Mouse (Mus musculus) forebrain, embryonic 13.5 days (tissue): Measurements from ENCODE around the gene Hgd. TPM values are rescaled to one million over a fixed set of nuclear protein-coding genes. Genes with fewer than 3 reads are reported as not detected.
"Not testable (repeated sequence)": the region's sequence is repeated elsewhere in the genome, so short reads cannot be mapped to it uniquely, and the experiment has no call there.

ENCODE experiments used
- ATAC-seq: fragments of 200-750 bp; cut with Nextera tagmentation; 2 replicates; pipeline ENCODE4 v1.8.0; 2017
- H3K27ac ChIP-seq: fragments of 300-500 bp; sonication (generic); 2 replicates; pipeline ENCODE4 v1.5.1; 2015; ENCODE audit warnings: inconsistent platforms, mild to moderate bottlenecking, moderate library complexity
- H3K27me3 ChIP-seq: fragments of 300-500 bp; sonication (generic); 2 replicates; pipeline ENCODE4 v1.6.1; 2015; ENCODE audit warnings: mild to moderate bottlenecking, inconsistent platforms
- H3K36me3 ChIP-seq: fragments of 300-500 bp; sonication (generic); 2 replicates; pipeline ENCODE4 v1.6.1; 2015; ENCODE audit warnings: mild to moderate bottlenecking, inconsistent platforms; ENCODE audit not compliant: poor library complexity, severe bottlenecking
- H3K4me1 ChIP-seq: fragments of 300-500 bp; sonication (generic); 2 replicates; pipeline ENCODE4 v1.6.1; 2015; ENCODE audit warnings: inconsistent platforms
- H3K4me2 ChIP-seq: fragments of 300-500 bp; sonication (generic); 2 replicates; pipeline ENCODE4 v1.6.1; 2015; ENCODE audit warnings: inconsistent platforms, mild to moderate bottlenecking, moderate library complexity
- H3K4me3 ChIP-seq: fragments of 300-500 bp; sonication (generic); 2 replicates; pipeline ENCODE4 v1.5.1; 2015; ENCODE audit warnings: mild to moderate bottlenecking, inconsistent platforms
- H3K9ac ChIP-seq: fragments of 300-500 bp; sonication (generic); 2 replicates; pipeline ENCODE4 v1.6.1; 2015; ENCODE audit warnings: mild to moderate bottlenecking, inconsistent platforms
- H3K9me3 ChIP-seq: fragments of 300-500 bp; sonication (generic); replicated peaks from 2 replicates; pipeline ENCODE4 v1.6.1; 2016; ENCODE audit warnings: inconsistent platforms
- WGBS: fragments of 180-500 bp; shearing (Covaris S2); methylation state at CpG from one replicate; pipeline ENCODE4 v1.1.7; 2015; 5-methylcytosine and 5-hydroxymethylcytosine counted together
- polyA plus RNA-seq: library from polyadenylated mRNA; unstranded; fragments of >200 nt; fragmentation: Nextera tagmentation; extraction: Ambion mirVana; gene quantifications from 2 replicates; pipeline ENCODE4 v1.2.1, GENCODE M21; 2015

The Hgd gene
- polyA plus RNA-seq, 1 experiment from 2014 or later = 0.27 TPM

DNA sequence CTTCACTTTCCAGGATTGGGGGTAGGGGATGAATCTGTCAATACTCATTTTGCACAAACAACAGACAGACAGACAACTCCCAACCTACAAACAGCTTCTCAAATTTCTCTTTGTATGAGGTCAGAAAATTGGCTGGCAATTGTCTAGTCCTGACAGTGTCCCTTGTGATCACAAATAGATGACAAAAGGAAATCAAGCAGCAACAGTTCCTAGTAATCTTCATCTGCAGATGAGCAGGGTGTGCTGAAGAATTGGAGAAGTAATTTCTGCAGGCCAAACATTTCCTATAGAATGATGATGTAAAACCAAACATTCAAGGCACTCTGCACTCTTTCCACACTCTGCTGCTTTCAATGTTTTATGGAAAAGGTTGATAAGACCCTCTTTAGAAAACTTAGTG lies 57.8 kb downstream of the Hgd start:
- Histone ChIP-seq H3K4me2 (no peak overlapping the region), H3K9ac (no peak overlapping the region), H3K27ac (no peak overlapping the region), H3K27me3 (no peaks in the 10 kb centered on the region), H3K4me3 (no peak overlapping the region), H3K36me3 (no peaks in the 10 kb centered on the region), H3K9me3 (no peaks in the 10 kb centered on the region), H3K4me1 (no peaks in the 10 kb centered on the region)
- ATAC-seq = no peak

DNA sequence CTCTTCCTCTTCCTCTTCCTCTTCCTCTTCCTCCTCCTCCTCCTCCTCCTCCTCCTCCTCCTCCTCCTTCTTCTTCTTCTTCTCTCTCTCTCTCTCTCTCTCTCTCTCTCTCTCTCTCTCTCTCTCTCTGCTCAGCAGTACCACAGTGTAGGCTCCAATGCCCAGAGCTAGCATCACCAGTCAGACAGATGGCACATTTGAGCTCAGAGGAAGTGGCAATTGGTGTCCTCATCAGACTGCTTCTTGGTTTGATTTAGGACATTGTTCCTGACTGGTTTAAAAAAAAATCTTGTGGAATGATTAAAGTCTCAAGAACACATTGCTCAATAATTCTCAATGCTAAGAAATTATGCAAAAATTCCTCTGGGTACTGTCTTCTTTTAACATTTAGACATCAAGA lies 60.6 kb downstream of the Hgd start:
- not testable (repeated sequence) for H3K4me2 ChIP-seq, H3K27ac ChIP-seq, H3K4me3 ChIP-seq, H3K9me3 ChIP-seq, H3K27me3 ChIP-seq, H3K4me1 ChIP-seq, ATAC-seq, H3K9ac ChIP-seq
- H3K36me3 ChIP-seq = peaks cover 17% of the 10 kb centered on the region

GRCm38 (mm10) chr16:37644486-37644885 lies 64.5 kb downstream of the Hgd start:
- Histone ChIP-seq H3K4me2 (no peak overlapping the region), H3K27ac (no peak overlapping the region), H3K4me3 (no peak overlapping the region), H3K27me3 (no peaks in the 10 kb centered on the region), H3K36me3 (peaks cover 45% of the 10 kb centered on the region), H3K4me1 (no peaks in the 10 kb centered on the region), H3K9ac (no peak overlapping the region), H3K9me3 (no peaks in the 10 kb centered on the region)
- WGBS = 94% methylated on average over 5 of the region's 5 CpGs
- ATAC-seq = no peak

DNA sequence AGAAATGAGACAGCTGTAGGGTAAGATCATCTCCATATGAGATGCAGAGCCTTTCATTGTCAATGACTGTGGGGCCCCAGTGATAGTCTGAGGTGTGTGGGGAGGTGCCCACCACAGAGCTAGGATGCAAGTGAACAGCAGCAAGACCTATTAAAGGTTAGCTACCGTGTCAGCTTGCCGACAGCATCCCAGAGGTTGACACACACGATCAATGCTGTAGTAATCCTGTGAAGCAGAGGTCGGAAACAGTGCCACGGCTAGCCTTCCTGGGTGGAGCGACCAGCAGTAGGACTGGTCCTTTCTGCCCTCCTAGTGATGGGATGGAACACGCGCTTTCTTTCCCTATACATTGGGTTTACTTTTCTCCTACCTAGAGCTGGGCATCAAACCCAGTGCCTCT lies 65.3 kb downstream of the Hgd start:
- WGBS = 91% methylated on average over 8 of the region's 8 CpGs
- Histone ChIP-seq H3K4me3 (no peak overlapping the region), H3K4me1 (no peaks in the 10 kb centered on the region), H3K9ac (no peak overlapping the region), H3K4me2 (no peak overlapping the region), H3K27me3 (no peaks in the 10 kb centered on the region), H3K36me3 (peaks cover 45% of the 10 kb centered on the region), H3K9me3 (no peaks in the 10 kb centered on the region), H3K27ac (no peak overlapping the region)
- no peak for ATAC-seq

GRCm38 (mm10) chr16:37645799-37646198 lies 65.8 kb downstream of the Hgd start:
- WGBS = 84% methylated on average over 3 of the region's 3 CpGs
- no peaks in the 10 kb centered on the region for H3K27me3 ChIP-seq
- H3K4me3 ChIP-seq = no peak overlapping the region
- no peak overlapping the region for H3K27ac ChIP-seq
- H3K9ac ChIP-seq = no peak overlapping the region
- ATAC-seq = no peak
- H3K36me3 ChIP-seq = peaks cover 45% of the 10 kb centered on the region
- no peak overlapping the region for H3K4me2 ChIP-seq
- H3K9me3 ChIP-seq = no peaks in the 10 kb centered on the region
- no peaks in the 10 kb centered on the region for H3K4me1 ChIP-seq

DNA sequence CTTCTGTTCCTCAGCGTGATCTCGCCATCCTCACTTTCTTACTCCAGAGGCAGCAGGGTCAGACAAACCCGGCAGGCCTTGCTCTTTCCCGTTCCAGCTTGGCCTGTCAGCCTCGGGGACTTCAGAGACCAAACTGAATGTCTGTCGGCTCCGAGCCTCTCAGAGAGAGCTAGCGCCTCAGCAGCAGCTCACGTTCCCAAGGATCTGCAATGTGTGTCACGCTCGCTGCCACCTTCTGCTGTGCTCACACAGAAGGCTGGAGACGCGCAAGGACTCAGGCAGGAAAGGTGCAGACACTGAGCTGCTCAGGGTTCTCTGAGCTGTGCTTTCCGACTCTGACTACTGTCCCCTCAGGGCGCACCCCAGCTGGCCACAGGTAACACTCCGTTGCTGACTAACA lies 67.1 kb downstream of the Hgd start:
- H3K27me3 ChIP-seq = no peaks in the 10 kb centered on the region
- H3K4me1 ChIP-seq = peaks cover under 1% of the 10 kb centered on the region; the same call in 1 of the 2 replicates
- ATAC-seq = no peak
- 88% methylated on average over 16 of the region's 16 CpGs for WGBS
- H3K4me3 ChIP-seq = no peak overlapping the region
- no peak overlapping the region for H3K27ac ChIP-seq
- H3K9me3 ChIP-seq = no peaks in the 10 kb centered on the region
- peaks cover 45% of the 10 kb centered on the region for H3K36me3 ChIP-seq
- no peak overlapping the region for H3K4me2 ChIP-seq
- no peak overlapping the region for H3K9ac ChIP-seq

DNA sequence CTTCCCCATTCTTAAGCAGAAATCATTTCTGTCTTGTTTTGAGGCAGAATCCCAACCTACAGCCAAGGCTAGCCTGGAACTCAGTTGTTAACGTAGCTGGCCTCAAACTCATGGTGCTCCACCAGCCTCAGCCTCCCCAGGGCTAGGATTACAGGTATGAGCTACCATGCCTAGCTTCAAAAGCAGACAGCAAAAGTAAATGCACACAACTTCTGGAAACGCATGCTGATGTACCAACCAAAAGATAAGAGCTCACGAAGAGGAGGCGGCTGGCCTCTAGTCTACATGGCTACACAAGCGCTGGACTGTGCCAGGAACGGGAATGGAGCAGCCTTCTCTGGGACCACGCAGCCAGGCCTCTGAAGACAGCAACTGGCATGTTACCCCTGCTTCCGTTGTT lies 68.0 kb downstream of the Hgd start:
- H3K4me3 ChIP-seq = no peak overlapping the region
- H3K27me3 ChIP-seq = no peaks in the 10 kb centered on the region
- no peak overlapping the region for H3K9ac ChIP-seq
- no peak for ATAC-seq
- peaks cover 45% of the 10 kb centered on the region for H3K36me3 ChIP-seq
- no peak overlapping the region for H3K4me2 ChIP-seq
- no peak overlapping the region for H3K27ac ChIP-seq
- no peaks in the 10 kb centered on the region for H3K9me3 ChIP-seq
- 93% methylated on average over 8 of the region's 8 CpGs for WGBS
- peaks cover 9% of the 10 kb centered on the region for H3K4me1 ChIP-seq

- peaks cover 42% of the 10 kb centered on the region for H3K36me3 ChIP-seq
- H3K9ac ChIP-seq = no peak overlapping the region
- no peak overlapping the region for H3K4me2 ChIP-seq
- H3K4me3 ChIP-seq = no peak overlapping the region
- H3K9me3 ChIP-seq = no peaks in the 10 kb centered on the region
- H3K27ac ChIP-seq = no peak overlapping the region
- H3K4me1 ChIP-seq = peaks cover 13% of the 10 kb centered on the region
- ATAC-seq = no peak
- 90% methylated on average over 5 of the region's 5 CpGs for WGBS
- H3K27me3 ChIP-seq = no peaks in the 10 kb centered on the region
Observed at GRCm38 (mm10) chr16:37649068-37649467, 69.1 kb downstream of the Hgd start.

DNA sequence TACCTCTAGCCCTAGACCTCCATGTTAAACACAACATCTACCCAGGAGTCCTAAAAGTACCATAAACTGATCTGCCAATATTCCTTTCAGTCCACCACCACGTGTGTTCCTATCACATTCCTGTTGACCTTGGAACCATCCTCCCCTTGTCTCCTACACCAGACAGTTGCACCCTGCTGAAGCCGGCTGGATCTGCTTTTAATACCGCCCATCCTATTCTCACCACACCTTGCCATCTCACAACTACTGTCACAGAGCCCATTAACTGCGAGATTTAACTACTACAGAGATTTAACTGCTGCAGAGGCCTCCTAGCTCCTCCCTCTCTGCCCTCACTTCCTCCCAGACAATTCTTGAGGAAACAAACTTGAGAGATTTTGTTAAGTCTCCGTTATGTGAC lies 71.5 kb downstream of the Hgd start:
- H3K4me1 ChIP-seq = peaks cover 25% of the 10 kb centered on the region
- no peaks in the 10 kb centered on the region for H3K9me3 ChIP-seq
- no peaks in the 10 kb centered on the region for H3K27me3 ChIP-seq
- H3K36me3 ChIP-seq = peaks cover 18% of the 10 kb centered on the region
- no peak overlapping the region for H3K4me2 ChIP-seq
- no peak for ATAC-seq
- no peak overlapping the region for H3K9ac ChIP-seq
- no peak overlapping the region for H3K4me3 ChIP-seq
- WGBS = 89% methylated on average over 5 of the region's 5 CpGs
- no peak overlapping the region for H3K27ac ChIP-seq

GRCm38 (mm10) chr16:37652654-37653053 lies 72.7 kb downstream of the Hgd start:
- Histone ChIP-seq H3K9ac (no peak overlapping the region), H3K4me3 (peak overlapping the region; percentile 67; the same call in 1 of the 2 replicates), H3K4me1 (peaks cover 25% of the 10 kb centered on the region), H3K4me2 (peak overlapping the region; percentile 62), H3K27ac (no peak overlapping the region), H3K9me3 (no peaks in the 10 kb centered on the region), H3K27me3 (no peaks in the 10 kb centered on the region), H3K36me3 (peaks cover 7% of the 10 kb centered on the region)
- WGBS = 83% methylated on average over 5 of the region's 5 CpGs
- ATAC-seq = no peak

DNA sequence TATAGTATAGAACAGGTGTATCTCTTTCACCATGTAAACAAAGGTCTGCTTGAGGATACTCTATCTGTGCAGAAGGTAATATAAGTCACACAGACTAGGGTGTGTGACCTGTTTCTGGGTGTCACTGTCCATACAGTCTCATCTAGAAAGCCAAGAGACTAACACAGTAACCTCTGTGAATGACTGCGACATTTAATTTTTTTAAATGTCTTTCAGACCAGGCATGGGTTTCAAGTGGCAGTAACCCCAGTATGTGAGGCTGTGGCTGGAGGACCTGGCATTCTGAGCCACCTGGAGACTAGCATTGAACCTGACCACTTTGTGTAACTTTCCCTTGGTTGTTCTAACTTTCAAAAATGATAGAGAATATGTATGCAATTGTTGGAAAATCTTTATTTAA lies 73.1 kb downstream of the Hgd start:
- H3K9me3 ChIP-seq = no peaks in the 10 kb centered on the region
- no peaks in the 10 kb centered on the region for H3K27me3 ChIP-seq
- H3K36me3 ChIP-seq = peaks cover 3% of the 10 kb centered on the region
- no peak for ATAC-seq
- peaks cover 25% of the 10 kb centered on the region for H3K4me1 ChIP-seq
- WGBS = 82% methylated on average over 1 of the region's 1 CpGs
- H3K27ac ChIP-seq = no peak overlapping the region
- H3K4me3 ChIP-seq = peak overlapping the region; percentile 67
- peak overlapping the region; percentile 46; the same call in 1 of the 2 replicates for H3K9ac ChIP-seq
- peak overlapping the region; percentile 62 for H3K4me2 ChIP-seq

DNA sequence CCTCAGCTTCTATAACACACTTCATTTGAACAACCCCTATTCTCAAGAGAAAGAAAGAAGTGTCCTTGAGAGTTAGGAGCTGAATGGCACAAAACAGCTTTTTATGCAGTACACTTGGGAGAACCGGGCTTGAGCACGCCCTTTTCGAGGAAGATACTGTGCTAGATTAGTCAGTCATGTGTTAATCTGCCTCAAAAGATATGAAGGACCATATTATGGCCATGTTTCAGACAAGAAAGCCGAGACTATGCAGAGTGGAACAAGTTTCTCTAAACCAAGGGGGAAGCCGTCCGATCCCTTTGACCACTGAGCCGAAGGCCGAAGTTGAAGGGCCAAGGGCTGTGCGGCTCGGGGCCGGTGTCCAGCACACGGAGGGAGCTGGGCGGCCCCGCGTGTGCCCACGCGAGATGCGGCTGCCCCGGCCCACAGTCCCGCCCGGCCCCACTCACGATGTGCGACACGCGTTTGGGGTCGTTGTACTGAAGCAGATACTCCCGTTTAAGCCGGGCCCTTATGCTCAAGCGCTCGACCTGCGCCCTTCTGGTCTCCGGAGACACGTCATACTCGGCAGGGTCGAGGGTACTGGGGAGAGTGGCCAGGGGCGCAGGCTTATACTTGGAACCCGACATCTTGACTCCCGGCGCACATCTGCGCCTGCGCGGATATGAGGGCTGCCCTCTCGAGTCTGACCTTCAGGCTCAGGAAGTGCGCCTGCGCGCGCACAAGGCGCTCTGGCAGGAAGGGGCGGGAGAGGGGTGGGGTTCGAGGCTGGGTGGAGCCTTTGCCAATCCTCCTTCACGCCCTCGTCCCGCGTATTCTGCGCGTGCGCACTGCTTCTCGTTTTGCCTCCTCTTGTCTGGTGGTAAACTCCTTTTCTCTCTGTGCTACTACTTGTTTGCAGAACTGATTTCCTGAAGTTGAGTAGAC lies 74.0 kb downstream of the Hgd start, which contains the start of gene Ndufb4:
Ndufb4 (minus strand) TSS at position 723 of the 927 bp plus-strand sequence.
- Histone ChIP-seq H3K4me2 (peak within 1 kb of the TSS; percentile 62), H3K27ac (peak within 1 kb of the TSS; percentile 65), H3K9me3 (no peaks in the 10 kb centered on the region), H3K4me3 (peak within 1 kb of the TSS; percentile 67), H3K4me1 (peaks cover 25% of the 10 kb centered on the region), H3K27me3 (no peaks in the 10 kb centered on the region), H3K36me3 (no peaks in the 10 kb centered on the region), H3K9ac (peak within 1 kb of the TSS; percentile 93)
- peak; percentile 95 for ATAC-seq
- WGBS = under 1% methylated on average over 55 of the region's 58 CpGs
